In genomic region chr5:115045146-115045677, GRCm38 (mm10) we compare ENCODE assay signal across 24 mouse cellular contexts. TPM values are rescaled to one million over a fixed set of nuclear protein-coding genes. Genes with fewer than 3 reads are reported as not detected.
DNase-seq lines count a peak whose midpoint lies in the region; ATAC-seq and TF ChIP-seq lines count a peak whose summit lies in the region.
"Had no signal": no experiment of that assay in that cellular context is flagged by ENCODE, and none has a peak within 500 bp of the region (broad histone marks: within the 10 kb centered on the region; RNA-seq: fewer than 3 reads in every experiment).

No protein-coding gene starts in this region.

- no peaks in the 10 kb centered on the region for H3K27me3 ChIP-seq in liver, embryonic 12.5 days (replicated peaks)
- H3K27me3 ChIP-seq in liver, embryonic 11.5 days (replicated peaks; ENCODE audit: control insufficient read depth, insufficient read depth, low read length): no peaks in the 10 kb centered on the region
- no peaks in the 10 kb centered on the region for H3K27me3 ChIP-seq in ES-Bruce4 (ENCODE audit: control insufficient read depth, insufficient read depth, low read length, poor library complexity, severe bottlenecking)
- H3K27me3 ChIP-seq: embryonic facial prominence, embryonic 13.5 days; forebrain, embryonic 13.5 days; heart, embryonic 12.5 days; hindbrain, embryonic 13.5 days had no signal

- DNase-seq in liver, embryonic 11.5 days (ENCODE audit: low spot score): no peak
- DNase-seq in ZHBTc4 (ENCODE audit: low read depth, low spot score): peak; percentile 27
- DNase-seq in heart, postnatal 4 days: no peak
- DNase-seq in left cerebral cortex, adult 11 months (ENCODE audit: low spot score): no peak
- DNase-seq in right cerebral cortex, postnatal 14 days: no peak
- DNase-seq: adrenal gland, postnatal 10 days; B cell, adult 2 months; cerebellum, adult 11 months; cerebellum, adult 9-10 months; cerebellum, postnatal 25 days; forebrain, postnatal 0 days; gastrocnemius, adult 2 months; gastrocnemius, postnatal 25 days had no signal

- no peak for TF ChIP-seq EP300 in ES-Bruce4 (IDR thresholded peaks at IDR 0.05; ENCODE audit: insufficient read depth, low read depth, low read length)

- H3K4me1 ChIP-seq in liver, embryonic 12.5 days: peaks cover 52% of the 10 kb centered on the region
- peaks cover 13% of the 10 kb centered on the region for H3K4me1 ChIP-seq in liver, embryonic 11.5 days (replicated peaks; ENCODE audit: control insufficient read depth, insufficient read depth, low read length)
- peaks cover 2% of the 10 kb centered on the region for H3K4me1 ChIP-seq in ES-Bruce4 (ENCODE audit: control insufficient read depth, insufficient read depth, low read length)
- H3K4me1 ChIP-seq: forebrain, embryonic 13.5 days had no signal

- no peak for TF ChIP-seq CTCF in ES-Bruce4 (IDR thresholded peaks at IDR 0.05; ENCODE audit: low read depth, low read length)

- TF ChIP-seq POLR2A in ES-Bruce4 (IDR thresholded peaks at IDR 0.05; ENCODE audit: insufficient read depth, low read length): no peak

- peaks cover 9% of the 10 kb centered on the region; the same call in 1 of the 2 replicates for H3K36me3 ChIP-seq in liver, embryonic 12.5 days
- no peaks in the 10 kb centered on the region for H3K36me3 ChIP-seq in liver, embryonic 11.5 days (ENCODE audit: control insufficient read depth, insufficient read depth, low read length)
- no peaks in the 10 kb centered on the region for H3K36me3 ChIP-seq in ES-Bruce4 (ENCODE audit: control insufficient read depth, insufficient read depth, low read length, poor library complexity, severe bottlenecking)
- H3K36me3 ChIP-seq: hindbrain, embryonic 13.5 days had no signal

- no peaks in the 10 kb centered on the region for H3K9me3 ChIP-seq in liver, embryonic 12.5 days (replicated peaks)
- no peaks in the 10 kb centered on the region for H3K9me3 ChIP-seq in liver, embryonic 11.5 days (ENCODE audit: control insufficient read depth, low read length)
- no peaks in the 10 kb centered on the region for H3K9me3 ChIP-seq in ES-Bruce4 (replicated peaks; ENCODE audit: control insufficient read depth, insufficient read depth, low read length, poor library complexity, severe bottlenecking)
- H3K9me3 ChIP-seq: embryonic facial prominence, embryonic 13.5 days; forebrain, embryonic 13.5 days; heart, embryonic 12.5 days; hindbrain, embryonic 13.5 days had no signal

- ATAC-seq in liver, embryonic 12.5 days: no peak
- no peak for ATAC-seq in liver, embryonic 11.5 days (replicated peaks; ENCODE audit: low FRiP score)
- ATAC-seq: CD4-positive, CD25-positive, alpha-beta regulatory T cell, adult 4 months; forebrain, embryonic 13.5 days; forebrain, postnatal 0 days; hindbrain, postnatal 0 days had no signal

- no peak overlapping the region for H3K9ac ChIP-seq in liver, embryonic 12.5 days
- H3K9ac ChIP-seq in liver, embryonic 11.5 days (ENCODE audit: low read depth, low read length): no peak overlapping the region
- H3K9ac ChIP-seq in ES-Bruce4 (ENCODE audit: low read depth, poor library complexity, severe bottlenecking): no peak overlapping the region
- H3K9ac ChIP-seq: embryonic facial prominence, embryonic 13.5 days; forebrain, embryonic 13.5 days; forebrain, postnatal 0 days; heart, embryonic 12.5 days; hindbrain, embryonic 13.5 days had no signal

- no peak overlapping the region for H3K4me2 ChIP-seq in liver, embryonic 12.5 days
- H3K4me2 ChIP-seq in liver, embryonic 11.5 days: no peak overlapping the region
- H3K4me2 ChIP-seq: embryonic facial prominence, embryonic 13.5 days; forebrain, embryonic 13.5 days; heart, embryonic 12.5 days; hindbrain, embryonic 13.5 days had no signal

- no peak overlapping the region for H3K4me3 ChIP-seq in liver, embryonic 12.5 days
- H3K4me3 ChIP-seq in liver, embryonic 11.5 days (ENCODE audit: low read depth, low read length): no peak overlapping the region
- H3K4me3 ChIP-seq in ES-Bruce4 (ENCODE audit: low read depth, low read length): no peak overlapping the region
- H3K4me3 ChIP-seq: embryonic facial prominence, embryonic 13.5 days; forebrain, embryonic 13.5 days; gastrocnemius, adult 2 months; heart, embryonic 12.5 days; hindbrain, embryonic 13.5 days had no signal

- WGBS in liver, embryonic 12.5 days (ENCODE audit: insufficient replicate concordance): 83% methylated on average over 2 of the region's 2 CpGs
- 81% methylated on average over 2 of the region's 2 CpGs for WGBS in liver, embryonic 11.5 days

- H3K27ac ChIP-seq in liver, embryonic 12.5 days: 0 out of 2 replicates have a peak overlapping the region, but pooled peaks have one; percentile 16
- H3K27ac ChIP-seq in liver, embryonic 11.5 days (ENCODE audit: low read depth, low read length): no peak overlapping the region
- peak overlapping the region; percentile 9; the same call in 1 of the 2 replicates for H3K27ac ChIP-seq in ES-Bruce4 (ENCODE audit: insufficient read depth, low read length)
- H3K27ac ChIP-seq: embryonic facial prominence, embryonic 13.5 days; forebrain, embryonic 13.5 days; gastrocnemius, adult 2 months; hindbrain, embryonic 13.5 days; hindbrain, postnatal 0 days had no signal

RNA-seq across cellular contexts. Expression of gene Sppl3, which starts 34.3 kb away (rescaled TPM):
- 19.3 and 23.7 TPM in 2 replicates for polyA plus RNA-seq in liver, embryonic 12.5 days (2016; fragmentation: Nextera tagmentation; extraction: Ambion mirVana)
- 14.8 and 17.6 TPM in 2 replicates for polyA plus RNA-seq in liver, embryonic 11.5 days (2014; fragmentation: Nextera tagmentation; extraction: Ambion mirVana)
- polyA plus RNA-seq in ES-Bruce4 (2011; ENCODE audit: insufficient read depth, insufficient read length, low read depth, missing spikeins): 69.2 and 80.9 TPM in 2 replicates
- total RNA-seq in heart, postnatal 4 days (2021): 10 to 100 TPM; 52.1 to 53.3 TPM

RNA-seq across cellular contexts. Expression of gene Gm10401, which starts 52.9 kb away (rescaled TPM):
- polyA plus RNA-seq in liver, embryonic 12.5 days (2016; fragmentation: Nextera tagmentation; extraction: Ambion mirVana): 12.2 and 15.1 TPM in 2 replicates
- polyA plus RNA-seq in liver, embryonic 11.5 days (2014; fragmentation: Nextera tagmentation; extraction: Ambion mirVana): 19.5 and 25.1 TPM in 2 replicates
- not detected in 2 replicates for polyA plus RNA-seq in ES-Bruce4 (2011; ENCODE audit: insufficient read depth, insufficient read length, low read depth, missing spikeins)
- total RNA-seq in heart, postnatal 4 days (2021): not detected
- total RNA-seq: adrenal gland, postnatal 10 days; forebrain, postnatal 0 days; gastrocnemius, adult 2 months; gastrocnemius, postnatal 25 days; heart, adult 8-10 months; heart, postnatal 25 days; hindbrain, postnatal 0 days had no signal
- polyA plus RNA-seq: brain, embryonic 14.5 days had no signal

Comparison
In these comparisons a context has a peak if more than half of its experiments do, and no peak if none do; other contexts are left out.
1. RNA of gene Gm10401, which starts 52.9 kb away (polyA plus RNA-seq): 19.5 to 25.1 TPM in liver, embryonic 11.5 days and 12.2 to 15.1 TPM in liver, embryonic 12.5 days; not detected in ES-Bruce4; every median in the first group is over 10 times any median in the second.